Mouse (Mus musculus) liver, adult 2 months (tissue): ENCODE results near the gene Rab11a. TPM values are rescaled to one million over a fixed set of nuclear protein-coding genes. Genes with fewer than 3 reads are reported as not detected.
"Not testable (repeated sequence)": the region's sequence is repeated elsewhere in the genome, so short reads cannot be mapped to it uniquely, and the experiment has no call there.

Experiments used
- DNase-seq: peaks from one replicate; pipeline ENCODE4 v3.0.0-alpha.2; 2011; ENCODE audit warnings: low read depth, low spot score; ENCODE audit errors: extremely low read depth
- H3K27ac ChIP-seq: fragments of 200-500 bp; replicated peaks from 2 replicates; pipeline ENCODE4 v1.5.1; 2012; ENCODE audit warnings: low read depth, mild to moderate bottlenecking, control low read depth, inconsistent platforms, low read length; ENCODE audit not compliant: insufficient read depth
- H3K27me3 ChIP-seq: fragments of 200-500 bp; 2 replicates; pipeline ENCODE4 v1.6.1; 2012; ENCODE audit warnings: mild to moderate bottlenecking, moderate library complexity, low read length, inconsistent platforms; ENCODE audit not compliant: control insufficient read depth, insufficient read depth
- H3K36me3 ChIP-seq: fragments of 200-500 bp; 2 replicates; pipeline ENCODE4 v1.6.1; 2012; ENCODE audit warnings: low read length, inconsistent platforms; ENCODE audit not compliant: control insufficient read depth, insufficient read depth
- H3K4me1 ChIP-seq: fragments of 200-500 bp; 2 replicates; pipeline ENCODE4 v1.6.1; 2011; ENCODE audit warnings: low read length; ENCODE audit not compliant: control insufficient read depth, insufficient read depth
- H3K4me3 ChIP-seq: fragments of 200-500 bp; 2 replicates; pipeline ENCODE4 v1.5.1; 2011; ENCODE audit warnings: low read depth, mild to moderate bottlenecking, control low read depth, low read length, moderate library complexity; ENCODE audit not compliant: insufficient read depth
- H3K79me2 ChIP-seq: fragments of 200-500 bp; 2 replicates; pipeline ENCODE4 v1.6.1; 2012; ENCODE audit warnings: inconsistent platforms, mild to moderate bottlenecking, low read length, moderate library complexity; ENCODE audit not compliant: control insufficient read depth, insufficient read depth
- H3K9ac ChIP-seq: fragments of 200-500 bp; 2 replicates; pipeline ENCODE4 v1.6.1; 2012; ENCODE audit warnings: low read depth, mild to moderate bottlenecking, control low read depth, inconsistent platforms, low read length
- CTCF ChIP-seq: fragments of 200-500 bp; IDR thresholded peaks from 2 replicates; pipeline ENCODE4 v1.5.1; 2011; ENCODE audit warnings: low read depth, low read length, control low read depth
- POLR2A ChIP-seq: fragments of 200-500 bp; IDR thresholded peaks from 2 replicates; pipeline ENCODE4 v1.6.1; 2011; ENCODE audit warnings: low read length, control low read depth; ENCODE audit not compliant: insufficient read depth; ENCODE audit errors: extremely low read depth
- WGBS: fragments of 180-500 bp; shearing (Covaris S2); methylation state at CpG from one replicate; pipeline ENCODE4 v1.1.7; 2018; 5-methylcytosine and 5-hydroxymethylcytosine counted together
- polyA plus RNA-seq: library from polyadenylated mRNA; depleted of rRNA; stranded (reverse); fragments of >200 nt; gene quantifications from 2 replicates; pipeline ENCODE4 v1.2.3, GENCODE M21; 2012
- total RNA-seq: library from RNA; depleted of rRNA; stranded (reverse); fragments of >200 nt; gene quantifications from 2 replicates; pipeline ENCODE4 v1.2.3, GENCODE M21; 2014

Gene Rab11a
- total and polyA plus RNA-seq, 2 experiments: 57.7 to 81.2 TPM

- no peak for DNase-seq
- Histone ChIP-seq H3K27ac (no peak overlapping the region), H3K9ac (no peak overlapping the region), H3K79me2 (no peaks in the 10 kb centered on the region), H3K36me3 (peaks cover 4% of the 10 kb centered on the region; the same call in 1 of the 2 replicates), H3K4me3 (no peak overlapping the region), H3K27me3 (no peaks in the 10 kb centered on the region), H3K4me1 (no peaks in the 10 kb centered on the region)
- no peak for TF ChIP-seq POLR2A
- no peak for TF ChIP-seq CTCF
- 96% methylated on average over 2 of the region's 2 CpGs for WGBS
Measured at GRCm38 (mm10) chr9:64690771-64691170, 46.8 kb downstream of the Rab11a start.

- no peaks in the 10 kb centered on the region for H3K27me3 ChIP-seq
- no peaks in the 10 kb centered on the region for H3K79me2 ChIP-seq
- H3K36me3 ChIP-seq: no peaks in the 10 kb centered on the region
- DNase-seq: no peak
- no peaks in the 10 kb centered on the region for H3K4me1 ChIP-seq
- 57% methylated on average over 1 of the region's 1 CpGs for WGBS
- H3K9ac ChIP-seq: no peak overlapping the region
- H3K27ac ChIP-seq: no peak overlapping the region
- no peak for TF ChIP-seq CTCF
- no peak for TF ChIP-seq POLR2A
- no peak overlapping the region for H3K4me3 ChIP-seq
Measured at GRCm38 (mm10) chr9:64688015-64688394, 49.6 kb downstream of the Rab11a start.

GRCm38 (mm10) chr9:64687122-64688014 lies 50.2 kb downstream of the Rab11a start:
- Histone ChIP-seq H3K36me3 (no peaks in the 10 kb centered on the region), H3K27me3 (no peaks in the 10 kb centered on the region), H3K4me3 (no peak overlapping the region), H3K9ac (no peak overlapping the region), H3K4me1 (no peaks in the 10 kb centered on the region), H3K79me2 (no peaks in the 10 kb centered on the region), H3K27ac (no peak overlapping the region)
- DNase-seq: no peak
- TF ChIP-seq CTCF (no peak), POLR2A (no peak)
- WGBS: 81% methylated on average over 13 of the region's 13 CpGs

DNA sequence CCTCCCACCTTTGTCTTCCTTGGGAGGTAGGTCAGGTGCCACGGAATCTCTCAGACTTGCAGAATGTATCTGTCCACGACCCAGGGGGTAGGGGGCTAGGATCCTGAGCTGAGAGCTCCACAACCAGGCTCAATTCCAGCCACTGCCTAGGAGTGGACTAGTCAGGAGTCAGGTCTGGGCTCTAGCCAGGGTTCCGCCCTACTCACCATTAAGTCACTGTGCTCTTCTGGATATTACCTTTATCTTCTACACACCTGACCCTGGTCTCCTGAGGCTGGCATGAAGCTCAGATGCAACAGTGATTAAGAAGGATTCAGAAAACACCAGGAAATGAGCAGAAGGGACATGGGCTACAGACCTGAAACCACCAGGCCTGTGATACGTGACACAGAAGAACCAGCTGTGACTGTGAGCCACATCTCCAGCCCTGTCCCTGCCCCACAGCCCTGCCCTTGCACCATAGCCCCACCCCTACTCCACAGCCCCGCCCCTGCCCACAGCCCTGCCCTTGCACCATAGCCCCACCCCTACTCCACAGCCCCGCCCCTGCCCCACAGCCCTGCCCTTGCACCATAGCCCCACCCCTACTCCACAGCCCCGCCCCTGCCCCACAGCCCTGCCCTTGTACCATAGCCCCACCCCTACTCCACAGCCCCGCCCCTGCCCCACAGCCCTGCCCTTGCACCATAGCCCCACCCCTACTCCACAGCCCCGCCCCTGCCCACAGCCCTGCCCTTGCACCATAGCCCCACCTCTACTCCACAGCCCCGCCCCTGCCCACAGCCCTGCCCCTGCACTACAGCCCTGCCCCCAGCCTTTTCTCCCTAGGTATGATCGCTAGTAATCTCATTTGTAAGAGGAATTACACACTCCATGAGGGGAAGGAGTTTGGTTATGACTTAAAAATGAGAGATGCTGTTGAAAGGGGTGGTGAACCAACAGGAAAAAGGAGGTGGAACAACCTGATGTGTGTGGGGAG lies 65.9 kb downstream of the Rab11a start:
- H3K4me1 ChIP-seq, DNase-seq, H3K9ac ChIP-seq, H3K36me3 ChIP-seq, H3K79me2 ChIP-seq, H3K27me3 ChIP-seq, H3K4me3 ChIP-seq, H3K27ac ChIP-seq: not testable (repeated sequence)
- WGBS: 46% methylated on average over 6 of the region's 11 CpGs

DNA sequence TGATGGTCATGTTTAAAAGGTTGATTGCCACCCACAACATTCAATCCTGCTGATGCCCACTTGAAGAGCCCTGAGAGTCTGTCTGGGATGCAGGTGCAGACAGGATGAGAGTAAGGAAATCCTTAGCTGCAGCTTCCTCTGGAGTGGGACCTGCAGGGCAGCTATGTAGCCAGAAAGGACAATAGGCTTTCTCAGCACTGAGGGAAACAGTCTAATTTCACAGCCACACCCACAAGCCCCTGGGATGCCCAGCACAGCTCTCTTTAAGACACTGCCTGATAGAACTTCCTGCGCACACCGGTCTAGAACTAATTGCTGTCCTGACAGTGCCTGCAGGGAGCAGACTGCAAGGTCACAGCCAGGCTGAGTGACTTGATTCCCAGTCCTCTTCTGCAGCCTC lies 69.6 kb downstream of the Rab11a start:
- WGBS: 94% methylated on average over 2 of the region's 2 CpGs
- TF ChIP-seq CTCF (no peak), POLR2A (no peak)
- Histone ChIP-seq H3K4me1 (no peaks in the 10 kb centered on the region; the same call in 1 of the 2 replicates), H3K36me3 (no peaks in the 10 kb centered on the region), H3K79me2 (no peaks in the 10 kb centered on the region), H3K27me3 (no peaks in the 10 kb centered on the region), H3K9ac (no peak overlapping the region), H3K27ac (no peak overlapping the region), H3K4me3 (no peak overlapping the region)
- no peak for DNase-seq
